Mouse (Mus musculus) limb, embryonic 12.5 days (tissue): Measurements from ENCODE around the gene Gcm1. TPM values are rescaled to one million over a fixed set of nuclear protein-coding genes. Genes with fewer than 3 reads are reported as not detected.
"Not testable (repeated sequence)": the region's sequence is repeated elsewhere in the genome, so short reads cannot be mapped to it uniquely, and the experiment has no call there.

Source experiments
- ATAC-seq: fragments of 200-750 bp; cut with Nextera tagmentation; 2 replicates; pipeline ENCODE4 v1.8.0; 2017; ENCODE audit warnings: low read depth, moderate TSS enrichment; ENCODE audit not compliant: insufficient number of reproducible peaks, insufficient read depth, low FRiP score, low TSS enrichment
- H3K27ac ChIP-seq: fragments of 300-500 bp; sonication (generic); 2 replicates; pipeline ENCODE4 v1.5.1; 2016; ENCODE audit warnings: mild to moderate bottlenecking, moderate library complexity
- H3K27me3 ChIP-seq: fragments of 300-500 bp; sonication (generic); 2 replicates; pipeline ENCODE4 v1.6.1; 2016; ENCODE audit warnings: mild to moderate bottlenecking, moderate library complexity
- H3K36me3 ChIP-seq: fragments of 300-500 bp; sonication (generic); 2 replicates; pipeline ENCODE4 v1.6.1; 2016; ENCODE audit warnings: mild to moderate bottlenecking, moderate library complexity
- H3K4me1 ChIP-seq: fragments of 300-500 bp; sonication (generic); replicated peaks from 2 replicates; pipeline ENCODE4 v1.6.1; 2016
- H3K4me2 ChIP-seq: fragments of 300-500 bp; sonication (generic); 2 replicates; pipeline ENCODE4 v1.6.1; 2016; ENCODE audit warnings: mild to moderate bottlenecking, moderate library complexity
- H3K4me3 ChIP-seq: fragments of 300-500 bp; sonication (generic); replicated peaks from 2 replicates; pipeline ENCODE4 v1.5.1; 2016; ENCODE audit warnings: mild to moderate bottlenecking
- H3K9ac ChIP-seq: fragments of 300-500 bp; sonication (generic); replicated peaks from 2 replicates; pipeline ENCODE4 v1.6.1; 2016; ENCODE audit warnings: mild to moderate bottlenecking, moderate library complexity
- H3K9me3 ChIP-seq: fragments of 300-500 bp; sonication (generic); 2 replicates; pipeline ENCODE4 v1.6.1; 2016; ENCODE audit warnings: mild to moderate bottlenecking, moderate library complexity
- whole genome bisulfite sequencing: fragments of 180-500 bp; shearing (Covaris S2); methylation state at CpG from one replicate; pipeline ENCODE4 v1.1.7; 2016; 5-methylcytosine and 5-hydroxymethylcytosine counted together
- polyA plus RNA-seq: library from polyadenylated mRNA; unstranded; fragments of >200 nt; fragmentation: Nextera tagmentation; extraction: Ambion mirVana; gene quantifications from 2 replicates; pipeline ENCODE4 v1.2.1, GENCODE M21; 2016

Gcm1 gene
- polyA plus RNA-seq, 1 experiment from 2014 or later: not detected

GRCm38 (mm10) chr9:78050452-78050970 is 1.2 kb upstream of the Gcm1 start:
- H3K36me3 ChIP-seq: no peaks in the 10 kb centered on the region
- H3K27me3 ChIP-seq: no peaks in the 10 kb centered on the region
- no peak overlapping the region for H3K4me2 ChIP-seq
- ATAC-seq: no peak
- peaks cover 3% of the 10 kb centered on the region; the same call in 1 of the 2 replicates for H3K4me1 ChIP-seq
- H3K27ac ChIP-seq: no peak overlapping the region
- H3K4me3 ChIP-seq: no peak overlapping the region
- no peaks in the 10 kb centered on the region for H3K9me3 ChIP-seq
- H3K9ac ChIP-seq: no peak overlapping the region
- WGBS: 47% methylated on average over 5 of the region's 5 CpGs

- H3K4me3 ChIP-seq: no peak overlapping the region
- H3K36me3 ChIP-seq: no peaks in the 10 kb centered on the region
- no peaks in the 10 kb centered on the region for H3K27me3 ChIP-seq
- 68% methylated on average over 8 of the region's 8 CpGs for WGBS
- no peak overlapping the region for H3K4me2 ChIP-seq
- no peak overlapping the region for H3K27ac ChIP-seq
- H3K9me3 ChIP-seq: no peaks in the 10 kb centered on the region
- H3K4me1 ChIP-seq: peaks cover 3% of the 10 kb centered on the region; the same call in 1 of the 2 replicates
- H3K9ac ChIP-seq: no peak overlapping the region
- no peak for ATAC-seq
Measured at GRCm38 (mm10) chr9:78053821-78054220, 2.1 kb downstream of the Gcm1 start.

- no peak for ATAC-seq
- Histone ChIP-seq H3K4me3 (no peak overlapping the region), H3K4me1 (peaks cover 3% of the 10 kb centered on the region; the same call in 1 of the 2 replicates), H3K27me3 (no peaks in the 10 kb centered on the region), H3K9ac (no peak overlapping the region), H3K9me3 (no peaks in the 10 kb centered on the region), H3K27ac (no peak overlapping the region), H3K36me3 (no peaks in the 10 kb centered on the region), H3K4me2 (no peak overlapping the region)
- WGBS: 84% methylated on average over 3 of the region's 3 CpGs
Measured at GRCm38 (mm10) chr9:78054298-78054697, 2.6 kb downstream of the Gcm1 start.

GRCm38 (mm10) chr9:78059525-78060120 is 7.9 kb downstream of the Gcm1 start:
- no peak overlapping the region for H3K4me2 ChIP-seq
- H3K27me3 ChIP-seq: no peaks in the 10 kb centered on the region
- 82% methylated on average over 16 of the region's 16 CpGs for WGBS
- no peak overlapping the region for H3K9ac ChIP-seq
- 0 out of 2 replicates have a peak, but pooled peaks cover 9% of the 10 kb centered on the region for H3K4me1 ChIP-seq
- H3K27ac ChIP-seq: no peak overlapping the region
- no peak overlapping the region for H3K4me3 ChIP-seq
- H3K36me3 ChIP-seq: no peaks in the 10 kb centered on the region
- ATAC-seq: no peak
- no peaks in the 10 kb centered on the region for H3K9me3 ChIP-seq

- Histone ChIP-seq H3K9me3 (no peaks in the 10 kb centered on the region), H3K4me1 (0 out of 2 replicates have a peak, but pooled peaks cover 11% of the 10 kb centered on the region), H3K4me3 (no peak overlapping the region), H3K27me3 (no peaks in the 10 kb centered on the region), H3K4me2 (no peak overlapping the region), H3K36me3 (no peaks in the 10 kb centered on the region), H3K9ac (no peak overlapping the region), H3K27ac (no peak overlapping the region)
- no peak for ATAC-seq
- WGBS: 85% methylated on average over 9 of the region's 9 CpGs
Measured at GRCm38 (mm10) chr9:78062392-78062791, 10.7 kb downstream of the Gcm1 start.

GRCm38 (mm10) chr9:78064121-78064520 is 12.4 kb downstream of the Gcm1 start:
- Histone ChIP-seq H3K4me2 (peak overlapping the region; percentile 23), H3K4me1 (0 out of 2 replicates have a peak, but pooled peaks cover 11% of the 10 kb centered on the region), H3K9me3 (no peaks in the 10 kb centered on the region), H3K4me3 (no peak overlapping the region), H3K9ac (no peak overlapping the region), H3K27ac (no peak overlapping the region), H3K27me3 (no peaks in the 10 kb centered on the region), H3K36me3 (no peaks in the 10 kb centered on the region)
- 52% methylated on average over 10 of the region's 10 CpGs for WGBS
- ATAC-seq: no peak

GRCm38 (mm10) chr9:78070496-78070895 is 18.8 kb downstream of the Gcm1 start:
- Histone ChIP-seq H3K9ac (no peak overlapping the region), H3K27me3 (no peaks in the 10 kb centered on the region), H3K4me2 (no peak overlapping the region), H3K9me3 (no peaks in the 10 kb centered on the region), H3K4me3 (no peak overlapping the region), H3K36me3 (no peaks in the 10 kb centered on the region), H3K4me1 (peaks cover 6% of the 10 kb centered on the region; the same call in 1 of the 2 replicates), H3K27ac (no peak overlapping the region)
- 61% methylated on average over 5 of the region's 5 CpGs for WGBS
- ATAC-seq: no peak

GRCm38 (mm10) chr9:78071626-78072025 is 19.9 kb downstream of the Gcm1 start:
- H3K9me3 ChIP-seq: no peaks in the 10 kb centered on the region
- H3K4me3 ChIP-seq: no peak overlapping the region
- H3K4me1 ChIP-seq: peaks cover 6% of the 10 kb centered on the region; the same call in 1 of the 2 replicates
- ATAC-seq: no peak
- no peak overlapping the region for H3K9ac ChIP-seq
- no peak overlapping the region for H3K4me2 ChIP-seq
- no peak overlapping the region for H3K27ac ChIP-seq
- WGBS: 90% methylated on average over 4 of the region's 4 CpGs
- H3K36me3 ChIP-seq: no peaks in the 10 kb centered on the region
- no peaks in the 10 kb centered on the region for H3K27me3 ChIP-seq

GRCm38 (mm10) chr9:78073291-78073690 is 21.6 kb downstream of the Gcm1 start:
- not testable (repeated sequence) for H3K9ac ChIP-seq, H3K4me2 ChIP-seq, H3K36me3 ChIP-seq, H3K4me3 ChIP-seq, H3K9me3 ChIP-seq, H3K27ac ChIP-seq, H3K4me1 ChIP-seq, H3K27me3 ChIP-seq, ATAC-seq
- WGBS: 86% methylated on average over 3 of the region's 3 CpGs

GRCm38 (mm10) chr9:78073713-78074340 is 22.1 kb downstream of the Gcm1 start:
- Histone ChIP-seq H3K9ac (no peak overlapping the region), H3K4me3 (no peak overlapping the region), H3K9me3 (no peaks in the 10 kb centered on the region), H3K4me1 (peaks cover 6% of the 10 kb centered on the region; the same call in 1 of the 2 replicates), H3K27ac (no peak overlapping the region), H3K36me3 (no peaks in the 10 kb centered on the region), H3K4me2 (no peak overlapping the region), H3K27me3 (no peaks in the 10 kb centered on the region)
- WGBS: 93% methylated on average over 13 of the region's 13 CpGs
- no peak for ATAC-seq

- no peak overlapping the region for H3K4me3 ChIP-seq
- H3K9ac ChIP-seq: no peak overlapping the region
- no peak overlapping the region for H3K27ac ChIP-seq
- no peaks in the 10 kb centered on the region for H3K9me3 ChIP-seq
- H3K27me3 ChIP-seq: no peaks in the 10 kb centered on the region
- H3K4me2 ChIP-seq: no peak overlapping the region
- WGBS: 92% methylated on average over 3 of the region's 3 CpGs
- no peak for ATAC-seq
- H3K4me1 ChIP-seq: peaks cover 6% of the 10 kb centered on the region; the same call in 1 of the 2 replicates
- H3K36me3 ChIP-seq: peaks cover 2% of the 10 kb centered on the region; the same call in 1 of the 2 replicates
Measured at GRCm38 (mm10) chr9:78075256-78075655, 23.5 kb downstream of the Gcm1 start.
